Mouse (Mus musculus) CD8-positive naive resting alpha-beta T cell, adult 2 months (primary cell): ENCODE measurements at regions not wholly inside any gene's neighbourhood (a gene's known extent, or its start where the extent isn't known, plus 50 kb on each side); places are given as distances from the start of the nearest gene placed in this dataset.

Experiments
- DNase-seq, 2 experiments: peaks; one replicate each; pipeline ENCODE4 v3.0.0; 2022; ENCODE audit warnings: low read depth in 2 of 2, low spot score in 2 of 2

GRCm38 (mm10) chr9:87961796-87962195 lies 230.7 kb upstream of the Tbx18 start:
- no peak for DNase-seq

GRCm38 (mm10) chr9:87964508-87964907 lies 233.4 kb upstream of the Tbx18 start:
- DNase-seq, result no peak

- DNase-seq, result no peak
These were observed 234.2 kb upstream of the Tbx18 start for GRCm38 (mm10) chr9:87965103-87965780.

DNA sequence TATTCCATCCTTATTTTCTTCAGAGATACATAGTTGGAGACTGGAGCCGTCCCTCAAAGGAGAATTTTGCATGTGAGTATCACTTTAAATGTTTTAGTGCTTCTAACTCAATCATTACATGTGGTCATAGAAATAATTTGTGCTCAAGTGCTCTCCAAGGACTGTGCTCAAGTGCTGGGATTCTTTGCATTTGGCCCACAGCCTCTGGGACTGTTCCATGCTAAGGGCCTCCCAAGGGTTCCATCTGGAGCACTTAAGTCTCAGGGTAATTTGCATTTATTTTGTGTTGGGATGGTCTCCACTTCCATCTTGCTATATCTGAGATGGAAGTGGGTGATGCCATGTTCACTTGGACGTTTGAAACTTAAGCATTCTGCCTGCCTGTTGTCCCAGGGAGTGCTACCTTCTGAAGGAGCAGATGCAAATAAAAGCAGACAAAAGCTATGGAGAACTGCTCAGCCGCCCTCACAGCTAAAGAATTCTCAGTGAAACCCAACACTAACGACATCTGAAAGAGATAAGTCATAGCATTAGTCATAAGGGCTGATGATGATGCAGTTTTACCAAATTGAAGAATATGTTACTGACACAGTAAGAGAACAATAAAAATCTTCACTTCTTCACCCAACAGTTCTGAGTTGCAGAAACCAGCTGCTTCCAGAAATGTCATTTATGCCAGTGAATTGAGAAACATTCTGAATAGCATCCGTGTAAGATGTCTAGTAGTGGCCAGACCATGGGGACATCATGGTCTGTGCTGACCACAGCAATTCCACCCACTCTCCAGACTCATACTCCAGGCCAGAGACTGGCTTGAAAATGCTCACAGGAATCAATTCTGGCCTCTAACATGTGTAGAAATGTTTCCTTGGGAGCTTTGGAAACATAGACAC lies 237.4 kb upstream of the Tbx18 start:
- DNase-seq, result no peak

DNA sequence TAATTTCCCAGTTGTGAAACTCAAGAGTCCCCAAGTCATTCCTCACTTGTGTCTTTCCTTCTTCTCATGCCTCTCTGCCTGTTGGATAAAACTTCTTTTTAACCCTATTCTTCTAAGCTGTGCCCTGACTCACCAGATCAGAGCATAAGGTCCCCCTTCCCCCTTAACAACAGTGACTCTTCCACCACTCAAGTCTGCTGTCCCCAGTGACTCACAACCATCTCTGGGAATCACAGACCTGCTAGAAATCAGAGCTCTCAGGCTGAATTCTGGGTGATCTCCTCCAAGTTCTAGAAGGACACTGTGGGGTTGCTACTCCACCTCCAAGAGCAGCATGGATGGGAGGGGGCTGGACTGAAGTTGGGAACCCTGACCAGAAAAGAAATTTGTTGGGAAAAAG lies 239.5 kb upstream of the Tbx18 start:
- no peak for DNase-seq

GRCm38 (mm10) chr9:87971791-87972190 lies 240.7 kb upstream of the Tbx18 start:
- DNase-seq, result no peak

DNA sequence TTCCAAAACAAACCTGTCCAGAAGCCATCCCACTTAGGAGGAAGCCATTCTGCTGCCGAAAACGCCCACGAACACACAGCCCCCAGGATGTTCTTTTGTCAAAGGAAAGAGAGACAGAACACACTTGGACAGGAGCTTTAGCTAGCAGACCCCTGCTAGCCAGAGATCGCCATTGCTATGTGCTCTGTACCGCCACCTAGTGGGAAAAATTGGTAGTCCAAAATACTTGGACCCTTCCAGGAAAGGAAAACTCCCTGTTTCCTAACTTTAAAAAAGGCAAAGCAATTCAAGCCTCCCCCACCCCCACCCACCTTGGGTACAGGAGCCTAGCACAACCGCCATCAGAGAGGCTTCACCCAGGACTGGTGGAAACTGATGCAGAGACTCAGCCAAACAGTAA lies 242.5 kb upstream of the Tbx18 start:
- DNase-seq, result no peak

- no peak for DNase-seq
These were observed 253.8 kb upstream of the Tbx18 start for GRCm38 (mm10) chr9:87984910-87985309.

DNA sequence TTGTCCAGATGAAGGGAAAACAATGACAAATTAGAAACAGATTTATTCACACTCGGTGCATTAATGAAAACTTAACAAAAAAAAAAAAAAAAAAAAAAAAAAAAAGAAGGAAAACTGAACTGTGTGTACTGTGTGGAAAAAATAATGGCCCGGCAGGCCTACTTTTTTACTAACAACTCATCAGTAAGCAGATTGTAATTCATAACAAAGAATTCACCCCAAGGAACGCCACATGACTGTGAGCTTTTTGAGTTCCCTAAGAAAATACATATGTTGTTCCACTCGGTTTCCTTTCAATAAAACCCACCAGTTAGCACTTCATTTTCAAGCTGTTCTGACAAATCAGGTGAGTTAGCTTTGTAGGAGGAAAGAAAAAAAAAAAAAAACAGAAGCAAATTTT lies 254.4 kb upstream of the Tbx18 start:
- DNase-seq, result no peak

GRCm38 (mm10) chr9:88005945-88006700 lies 275.1 kb upstream of the Tbx18 start:
- no peak for DNase-seq

DNA sequence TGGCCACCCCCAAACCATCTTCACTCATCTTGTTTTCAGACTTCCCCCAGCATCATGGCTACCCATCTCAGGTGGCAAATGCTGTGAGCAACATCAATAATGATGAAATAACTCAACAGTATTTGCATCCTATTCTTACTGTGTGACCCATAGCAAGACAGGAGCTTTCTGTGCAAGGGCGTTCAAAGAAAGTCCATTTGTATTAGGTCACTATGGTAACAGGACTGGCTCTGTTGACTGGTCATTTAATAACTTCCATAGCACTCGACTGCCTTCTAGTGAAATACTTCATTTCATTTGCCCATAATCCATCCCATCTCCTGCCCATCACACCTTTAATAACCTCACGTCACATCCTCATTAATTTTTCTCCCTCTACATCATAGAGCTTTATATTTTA lies 292.7 kb upstream of the Tbx18 start:
- no peak for DNase-seq

- DNase-seq, result no peak
These were observed 294.9 kb upstream of the Tbx18 start for GRCm38 (mm10) chr9:88025936-88026335.

DNA sequence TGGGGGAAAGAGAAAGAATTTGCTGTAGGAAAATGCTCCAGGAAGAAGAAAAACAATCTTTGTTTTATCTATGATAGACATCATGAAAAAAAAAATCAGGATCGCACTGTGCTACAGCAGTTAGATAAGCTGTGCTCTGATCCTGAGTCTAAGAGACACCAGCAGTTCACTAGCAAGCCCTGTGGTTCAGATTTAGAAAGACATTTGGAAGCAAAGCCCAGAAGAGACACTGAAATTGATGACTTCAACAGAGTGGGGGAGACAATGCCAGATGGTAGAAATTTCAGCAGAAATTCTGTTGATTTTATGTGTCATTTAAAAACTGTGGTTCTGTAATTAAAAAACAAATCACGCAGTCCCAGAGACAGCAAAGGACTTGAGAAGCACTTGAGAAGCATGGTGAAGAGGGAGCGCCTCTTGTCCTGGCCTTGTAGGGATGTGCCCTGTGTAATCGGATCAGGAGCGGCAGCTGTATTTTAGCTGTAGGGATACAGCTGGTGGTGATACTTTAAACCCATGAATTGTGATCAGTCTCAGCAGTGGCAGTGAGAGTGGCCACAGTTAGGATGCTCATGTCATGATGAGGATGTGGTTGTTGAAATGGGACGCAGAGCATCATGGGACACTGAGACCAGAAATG lies 296.4 kb upstream of the Nt5e start:
- DNase-seq, result no peak

GRCm38 (mm10) chr9:88037560-88037959 lies 289.4 kb upstream of the Nt5e start:
- no peak for DNase-seq

- DNase-seq, result no peak
These were observed 277.7 kb upstream of the Nt5e start for GRCm38 (mm10) chr9:88049270-88049669.

- DNase-seq, result no peak
These were observed 277.2 kb upstream of the Nt5e start for GRCm38 (mm10) chr9:88049792-88050191.

- no peak for DNase-seq
These were observed 268.4 kb upstream of the Nt5e start for GRCm38 (mm10) chr9:88058551-88058950.

GRCm38 (mm10) chr9:88059005-88059404 lies 268.0 kb upstream of the Nt5e start:
- DNase-seq, result no peak

- DNase-seq, result no peak
These were observed 262.9 kb upstream of the Nt5e start for GRCm38 (mm10) chr9:88063973-88064676.

GRCm38 (mm10) chr9:88065057-88065456 lies 261.9 kb upstream of the Nt5e start:
- DNase-seq, result no peak

DNA sequence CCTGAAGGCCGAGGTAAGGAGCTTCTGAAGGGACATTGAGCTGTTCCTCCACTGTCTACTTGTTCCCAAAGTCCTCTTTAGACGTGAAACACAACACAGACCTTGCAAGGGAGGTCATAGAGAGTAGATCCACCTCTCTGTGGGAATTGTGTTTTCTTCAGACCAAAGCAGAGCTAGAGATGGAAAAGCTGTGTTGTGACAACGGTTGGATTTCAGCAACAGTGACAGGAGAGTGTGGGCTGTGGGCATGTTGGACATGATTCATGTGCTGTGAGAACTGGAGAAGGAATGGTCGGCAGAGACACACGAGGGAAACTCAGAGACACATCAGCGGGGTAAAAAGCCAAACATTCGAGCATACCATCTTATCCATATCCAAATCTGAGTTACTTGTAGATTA lies 261.2 kb upstream of the Nt5e start:
- no peak for DNase-seq
